Mouse (Mus musculus) myocyte (in vitro differentiated cells): ENCODE results near the gene Naaladl2. TPM values are rescaled to one million over a fixed set of nuclear protein-coding genes. Genes with fewer than 3 reads are reported as not detected.

ENCODE experiments used
- H3K27me3 ChIP-seq: one replicate; pipeline ENCODE4 v1.6.1; 2011; ENCODE audit not compliant: control insufficient read depth, insufficient read depth, insufficient read length
- H3K36me3 ChIP-seq: one replicate; pipeline ENCODE4 v1.6.1; 2011; ENCODE audit not compliant: control insufficient read depth, insufficient read depth
- H3K4me2 ChIP-seq: one replicate; pipeline ENCODE4 v1.6.1; 2011; ENCODE audit warnings: low read depth, control low read depth
- H3K4me3 ChIP-seq: one replicate; pipeline ENCODE4 v1.5.1; 2011; ENCODE audit warnings: mild to moderate bottlenecking, control low read depth, moderate library complexity
- H3K79me2 ChIP-seq: one replicate; pipeline ENCODE4 v1.6.1; 2011; ENCODE audit not compliant: control insufficient read depth, insufficient read depth
- H3ac ChIP-seq: one replicate; pipeline ENCODE4 v1.6.1; 2011; ENCODE audit not compliant: control insufficient read depth, insufficient read length
- CEBPB ChIP-seq: IDR thresholded peaks from 2 replicates; pipeline ENCODE4 v1.6.1; 2011; ENCODE audit warnings: mild to moderate bottlenecking, moderate library complexity; ENCODE audit not compliant: poor library complexity, insufficient read depth, severe bottlenecking
- E2F4 ChIP-seq: IDR thresholded peaks from one replicate; pipeline ENCODE4 v1.6.1; 2011; ENCODE audit warnings: mild to moderate bottlenecking, control low read depth, moderate library complexity; ENCODE audit not compliant: insufficient read depth
- MAX ChIP-seq: IDR thresholded peaks from one replicate; pipeline ENCODE4 v1.6.1; 2011; ENCODE audit warnings: low read depth, mild to moderate bottlenecking, control low read depth
- MYOD1 ChIP-seq, 3 experiments: IDR thresholded peaks; one replicate each; pipeline ENCODE4 v1.6.1; 2011; ENCODE audit warnings: control low read depth in 2 of 3, low read depth in 2 of 3, mild to moderate bottlenecking in 2 of 3, moderate library complexity in 1 of 3; ENCODE audit not compliant: insufficient read length in 2 of 3, control insufficient read depth in 1 of 3
- MYOG ChIP-seq, 3 experiments: IDR thresholded peaks; one replicate each; pipeline ENCODE4 v1.6.1; 2011; ENCODE audit warnings: control low read depth in 2 of 3, low read depth in 2 of 3, mild to moderate bottlenecking in 2 of 3; ENCODE audit not compliant: insufficient read length in 2 of 3, control insufficient read depth in 1 of 3, insufficient read depth in 1 of 3
- POLR2A ChIP-seq: IDR thresholded peaks from one replicate; pipeline ENCODE4 v1.6.1; 2011; ENCODE audit warnings: low read depth, mild to moderate bottlenecking, control low read depth, moderate library complexity; ENCODE audit not compliant: insufficient read length
- POLR2AphosphoS2 ChIP-seq: IDR thresholded peaks from one replicate; pipeline ENCODE4 v1.6.1; 2011; ENCODE audit warnings: low read depth, control low read depth; ENCODE audit not compliant: insufficient read length
- REST ChIP-seq: IDR thresholded peaks from one replicate; pipeline ENCODE4 v1.6.1; 2011; ENCODE audit warnings: mild to moderate bottlenecking, control low read depth, moderate library complexity; ENCODE audit not compliant: insufficient read depth, insufficient read length
- SRF ChIP-seq: IDR thresholded peaks from one replicate; pipeline ENCODE4 v1.6.1; 2011; ENCODE audit warnings: low read depth; ENCODE audit not compliant: control insufficient read depth, insufficient read length
- TCF12 ChIP-seq: IDR thresholded peaks from one replicate; pipeline ENCODE4 v1.6.1; 2011; ENCODE audit warnings: mild to moderate bottlenecking, control low read depth; ENCODE audit not compliant: poor library complexity, insufficient read depth, severe bottlenecking
- TCF3 ChIP-seq: IDR thresholded peaks from one replicate; pipeline ENCODE4 v1.6.1; 2011; ENCODE audit warnings: low read depth, control low read depth; ENCODE audit not compliant: insufficient read length
- USF1 ChIP-seq: IDR thresholded peaks from one replicate; pipeline ENCODE4 v1.6.1; 2011; ENCODE audit warnings: low read depth, mild to moderate bottlenecking, control low read depth, moderate library complexity
- polyA plus RNA-seq: library from polyadenylated mRNA; unstranded; fragments of >200 nt; fragmentation: generic; extraction: Trizol; gene quantifications from one replicate; pipeline ENCODE4 v1.2.1, GENCODE M21; 2012; ENCODE audit warnings: missing spikeins

The Naaladl2 gene
- polyA plus RNA-seq, 1 experiment: not detected

DNA sequence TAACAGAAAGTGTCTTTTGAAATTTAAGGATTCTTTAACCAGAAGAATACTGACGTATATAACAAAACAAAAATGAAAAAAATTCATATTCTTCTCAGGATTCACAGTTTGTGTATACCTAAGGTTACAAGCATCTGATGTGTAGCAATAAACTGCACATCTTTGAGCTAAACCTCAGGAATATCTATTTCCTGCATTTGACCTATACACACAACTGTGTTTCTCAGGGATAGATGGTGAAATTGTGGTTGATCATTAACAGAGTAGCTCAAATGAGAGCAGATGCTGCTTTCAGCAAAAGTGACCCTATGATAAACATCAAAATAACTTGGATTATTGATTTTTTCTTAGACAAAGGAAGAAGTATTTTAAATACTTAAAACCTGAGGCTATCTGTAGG lies 1037.7 kb downstream of the Naaladl2 start:
- Histone ChIP-seq H3ac (no peak overlapping the region), H3K27me3 (no peaks in the 10 kb centered on the region), H3K79me2 (no peaks in the 10 kb centered on the region), H3K36me3 (no peaks in the 10 kb centered on the region), H3K4me2 (no peak overlapping the region), H3K4me3 (no peak overlapping the region)
- TF ChIP-seq CEBPB (no peak), REST (no peak), MYOD1 (IDR thresholded peaks at IDR 0.05; ENCODE audit: control insufficient read depth in 1 of 3, insufficient read length in 2 of 3, low read depth in 2 of 3) (no peak), POLR2AphosphoS2 (no peak), MAX (no peak), TCF12 (no peak), E2F4 (no peak), TCF3 (no peak), POLR2A (no peak), USF1 (no peak)

DNA sequence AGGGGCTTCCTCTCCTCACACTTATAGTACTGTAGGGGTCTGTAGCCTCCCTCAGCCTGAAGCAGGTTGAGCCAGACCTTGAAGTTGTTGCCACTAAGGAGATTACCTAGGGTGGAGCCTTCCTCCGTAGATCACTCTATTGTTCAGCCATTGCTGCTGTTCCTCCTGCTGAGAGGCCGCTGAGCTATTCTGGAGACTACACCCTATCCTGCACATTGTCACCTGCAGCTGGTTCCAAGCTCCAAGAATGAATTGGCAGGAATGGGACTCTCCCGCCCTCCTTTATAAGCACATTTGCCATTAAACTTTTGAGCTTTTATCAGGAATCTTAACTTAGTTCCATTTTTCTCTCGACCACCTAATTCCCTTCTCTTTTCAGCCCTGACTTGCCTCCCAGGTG lies 1064.3 kb downstream of the Naaladl2 start:
- TF ChIP-seq CEBPB: no peak
- no peak for TF ChIP-seq USF1
- no peak for TF ChIP-seq POLR2A
- no peak for TF ChIP-seq TCF3
- no peak for TF ChIP-seq MYOD1 (IDR thresholded peaks at IDR 0.05; ENCODE audit: control insufficient read depth in 1 of 3, insufficient read length in 2 of 3, low read depth in 2 of 3)
- TF ChIP-seq MAX: no peak
- TF ChIP-seq E2F4: no peak
- no peak for TF ChIP-seq SRF
- no peak for TF ChIP-seq POLR2AphosphoS2
- no peak for TF ChIP-seq MYOG (IDR thresholded peaks at IDR 0.05; ENCODE audit: control insufficient read depth in 1 of 3, insufficient read depth in 1 of 3, insufficient read length in 2 of 3, low read depth in 2 of 3)
- no peak for TF ChIP-seq TCF12
- no peaks in the 10 kb centered on the region for H3K27me3 ChIP-seq
- H3K79me2 ChIP-seq: no peaks in the 10 kb centered on the region
- H3K36me3 ChIP-seq: no peaks in the 10 kb centered on the region
- no peak overlapping the region for H3ac ChIP-seq
- H3K4me2 ChIP-seq: no peak overlapping the region
- no peak overlapping the region for H3K4me3 ChIP-seq

- TF ChIP-seq MYOD1 (IDR thresholded peaks at IDR 0.05; ENCODE audit: control insufficient read depth in 1 of 3, insufficient read length in 2 of 3, low read depth in 2 of 3): no peak
- no peak for TF ChIP-seq POLR2AphosphoS2
- no peak for TF ChIP-seq USF1
- TF ChIP-seq TCF12: no peak
- TF ChIP-seq TCF3: no peak
- TF ChIP-seq MAX: no peak
- TF ChIP-seq POLR2A: no peak
- no peak for TF ChIP-seq E2F4
- no peak for TF ChIP-seq REST
- no peak for TF ChIP-seq CEBPB
- Histone ChIP-seq H3K4me2 (no peak overlapping the region), H3K79me2 (no peaks in the 10 kb centered on the region)
Observed at GRCm38 (mm10) chr3:24071169-24071797, 1072.8 kb downstream of the Naaladl2 start.

GRCm38 (mm10) chr3:24070424-24071168 lies 1073.5 kb downstream of the Naaladl2 start:
- Histone ChIP-seq H3K27me3 (no peaks in the 10 kb centered on the region), H3K79me2 (no peaks in the 10 kb centered on the region), H3K4me3 (no peak overlapping the region), H3K4me2 (no peak overlapping the region), H3ac (no peak overlapping the region), H3K36me3 (no peaks in the 10 kb centered on the region)
- no peak for TF ChIP-seq SRF
- no peak for TF ChIP-seq CEBPB

More at GRCm38 (mm10) chr3:24071169-24071797, 1072.8 kb downstream of the Naaladl2 start:
- Histone ChIP-seq H3K27me3 (no peaks in the 10 kb centered on the region), H3ac (no peak overlapping the region), H3K4me3 (no peak overlapping the region), H3K36me3 (no peaks in the 10 kb centered on the region)

GRCm38 (mm10) chr3:24048217-24048616 lies 1095.8 kb downstream of the Naaladl2 start:
- no peak for TF ChIP-seq MYOD1 (IDR thresholded peaks at IDR 0.05; ENCODE audit: control insufficient read depth in 1 of 3, insufficient read length in 2 of 3, low read depth in 2 of 3)
- TF ChIP-seq E2F4: no peak
- no peak for TF ChIP-seq MYOG (IDR thresholded peaks at IDR 0.05; ENCODE audit: control insufficient read depth in 1 of 3, insufficient read depth in 1 of 3, insufficient read length in 2 of 3, low read depth in 2 of 3)
- TF ChIP-seq POLR2AphosphoS2: no peak
- no peak for TF ChIP-seq TCF3
- no peak for TF ChIP-seq MAX
- TF ChIP-seq USF1: no peak
- TF ChIP-seq REST: no peak
- TF ChIP-seq CEBPB: no peak
- TF ChIP-seq SRF: no peak
- H3K4me3 ChIP-seq: no peak overlapping the region
- no peaks in the 10 kb centered on the region for H3K79me2 ChIP-seq
- H3ac ChIP-seq: no peak overlapping the region
- no peaks in the 10 kb centered on the region for H3K36me3 ChIP-seq
- H3K4me2 ChIP-seq: no peak overlapping the region
- no peaks in the 10 kb centered on the region for H3K27me3 ChIP-seq
